Mouse (Mus musculus): Measurements from ENCODE around the gene Tstd2.

Tstd2 gene

DNA sequence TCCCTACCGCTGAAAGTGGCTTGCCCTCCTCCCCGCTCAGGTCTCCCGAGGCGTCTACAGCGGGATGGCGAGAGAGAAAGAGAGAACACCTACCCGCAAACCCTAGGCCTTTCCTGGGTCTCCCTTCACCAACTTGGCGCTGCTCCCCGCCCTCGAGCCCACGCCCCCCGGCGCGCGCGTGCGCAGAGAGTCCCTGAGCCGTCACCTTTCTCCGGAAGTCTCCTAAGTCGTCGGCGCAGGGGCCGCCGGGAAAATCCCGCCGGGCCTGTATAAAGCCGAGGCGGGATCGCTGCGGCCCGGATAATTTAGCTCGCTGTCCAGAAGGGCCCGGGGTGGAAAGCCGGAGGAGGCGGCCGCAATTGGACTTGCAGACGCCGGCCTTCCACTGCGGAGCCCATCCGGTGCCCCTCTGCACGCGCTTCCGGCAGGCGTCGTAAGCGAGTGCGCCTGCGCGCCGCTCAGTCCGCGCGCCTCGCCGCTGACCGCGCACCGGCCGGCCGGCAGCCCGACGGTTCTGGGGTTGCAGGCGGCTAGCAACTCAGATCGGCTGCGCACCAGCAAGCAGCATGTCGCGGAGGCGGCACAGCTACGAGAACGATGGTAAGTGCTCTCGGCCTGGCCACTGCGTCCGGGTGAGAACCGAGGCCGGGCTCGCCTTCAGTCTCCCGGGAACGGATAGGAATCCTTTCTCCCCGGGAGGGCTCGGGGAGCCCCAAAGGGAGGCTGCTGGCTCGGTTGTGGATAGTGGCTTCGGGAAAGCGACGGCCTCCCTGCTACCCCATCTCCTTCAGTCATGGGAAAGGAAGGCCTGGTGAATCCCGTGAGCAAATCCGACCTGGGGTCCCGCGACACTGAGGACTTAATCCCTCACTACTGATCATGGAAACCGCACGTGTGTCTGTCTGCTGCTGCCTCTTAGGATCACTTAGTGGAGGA lies at the start of gene Tstd2, which contains the start of gene Ncbp1:
Tstd2 (minus strand) TSS at position 408 of the 936 bp plus-strand sequence.
Ncbp1 (plus strand) TSS at position 327 of the 936 bp plus-strand sequence.
- under 1% methylated on average over 88 of the region's 90 CpGs for WGBS

- 60% methylated on average over 3 of the region's 3 CpGs for WGBS
These were observed 48.0 kb upstream of the Tstd2 start for GRCm38 (mm10) chr4:46186466-46186865.

GRCm38 (mm10) chr4:46185890-46186289 lies 47.4 kb upstream of the Tstd2 start:
- WGBS = 81% methylated on average over 9 of the region's 9 CpGs

DNA sequence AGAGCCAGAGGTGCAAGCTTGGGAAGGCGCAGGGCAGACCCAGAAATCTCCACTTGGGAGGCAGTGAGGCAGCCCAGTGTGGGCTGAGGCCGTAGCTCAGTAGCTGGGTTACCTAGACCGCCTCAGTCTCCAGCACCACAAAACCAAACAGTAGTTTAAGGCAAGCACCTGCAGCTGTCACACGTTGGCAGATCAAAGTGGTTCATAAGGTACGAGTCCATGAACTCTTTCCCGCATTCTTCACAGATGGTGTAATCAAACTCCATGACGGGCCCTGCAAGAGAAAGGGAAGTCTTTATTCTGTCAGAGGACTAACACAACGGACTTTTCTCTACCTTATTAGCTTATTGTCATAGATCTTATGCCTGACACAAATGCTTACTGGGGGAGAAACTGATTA lies 46.9 kb upstream of the Tstd2 start:
- 75% methylated on average over 8 of the region's 8 CpGs for WGBS

GRCm38 (mm10) chr4:46182181-46182580 lies 43.7 kb upstream of the Tstd2 start:
- WGBS = 89% methylated on average over 7 of the region's 7 CpGs

DNA sequence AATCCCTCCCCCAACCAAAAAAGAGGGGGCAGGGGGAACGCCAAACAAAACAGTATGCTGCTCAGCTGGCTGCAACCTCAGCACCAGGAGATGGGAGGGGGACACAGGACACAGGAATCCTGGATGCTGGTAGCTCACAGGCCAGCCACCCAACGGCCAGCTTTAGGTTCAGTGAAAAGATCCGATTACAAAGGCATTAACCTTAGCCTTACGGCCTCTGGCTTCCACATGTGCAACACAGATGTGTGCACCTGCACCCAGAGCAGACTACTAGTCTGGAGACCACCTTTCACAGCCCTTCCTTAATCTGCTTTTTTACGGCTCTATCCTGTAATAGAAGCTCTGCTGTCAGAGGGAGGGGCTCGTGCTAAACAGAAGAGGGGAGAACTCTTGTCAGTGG lies 42.7 kb upstream of the Tstd2 start:
- WGBS = 83% methylated on average over 6 of the region's 6 CpGs

DNA sequence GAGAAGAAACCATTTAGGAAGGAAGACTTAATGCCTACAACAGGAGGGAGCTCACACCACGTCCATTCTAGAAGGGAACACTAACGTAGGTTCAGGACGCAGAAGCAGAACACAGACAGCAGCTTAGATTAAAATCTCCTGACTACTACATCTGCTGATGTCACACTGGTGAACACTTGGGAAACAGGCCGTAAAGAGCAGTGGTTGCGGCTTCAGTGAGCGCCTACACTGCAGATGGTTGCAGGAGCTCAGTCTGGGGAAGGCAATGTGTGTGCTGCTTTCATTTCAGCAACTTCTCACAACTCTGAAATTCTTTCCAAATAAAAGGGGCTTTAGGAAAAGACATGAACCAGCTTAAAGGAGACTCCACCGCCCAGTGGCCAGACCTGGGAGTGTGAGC lies 39.0 kb upstream of the Tstd2 start:
- 49% methylated on average over 7 of the region's 7 CpGs for WGBS

- 29% methylated on average over 5 of the region's 5 CpGs for WGBS
These were observed 38.5 kb upstream of the Tstd2 start for GRCm38 (mm10) chr4:46177018-46177417.

DNA sequence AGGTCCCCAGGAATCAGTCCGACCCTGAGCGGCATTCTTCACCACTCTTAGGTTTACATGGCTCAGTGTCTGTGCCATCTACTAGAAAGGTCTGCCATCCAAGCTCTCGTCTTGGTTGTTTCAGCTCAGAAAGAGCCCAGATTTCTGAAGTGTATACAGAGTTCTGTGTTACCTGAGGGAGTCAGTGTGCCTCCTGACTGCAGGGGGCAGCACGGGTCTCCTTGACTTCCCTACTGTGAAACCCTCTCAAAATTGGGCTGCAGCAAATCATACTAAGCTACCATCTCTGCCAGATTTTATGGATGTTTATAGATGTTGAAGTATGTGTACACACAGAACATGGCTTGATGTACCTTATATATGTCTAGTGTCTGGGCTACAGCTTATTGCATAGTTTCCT lies 37.8 kb upstream of the Tstd2 start:
- 75% methylated on average over 4 of the region's 4 CpGs for WGBS

- 66% methylated on average over 7 of the region's 7 CpGs for WGBS
These were observed 33.3 kb upstream of the Tstd2 start for GRCm38 (mm10) chr4:46171761-46172160.

- 86% methylated on average over 5 of the region's 5 CpGs for WGBS
These were observed 27.3 kb upstream of the Tstd2 start for GRCm38 (mm10) chr4:46165831-46166230.

DNA sequence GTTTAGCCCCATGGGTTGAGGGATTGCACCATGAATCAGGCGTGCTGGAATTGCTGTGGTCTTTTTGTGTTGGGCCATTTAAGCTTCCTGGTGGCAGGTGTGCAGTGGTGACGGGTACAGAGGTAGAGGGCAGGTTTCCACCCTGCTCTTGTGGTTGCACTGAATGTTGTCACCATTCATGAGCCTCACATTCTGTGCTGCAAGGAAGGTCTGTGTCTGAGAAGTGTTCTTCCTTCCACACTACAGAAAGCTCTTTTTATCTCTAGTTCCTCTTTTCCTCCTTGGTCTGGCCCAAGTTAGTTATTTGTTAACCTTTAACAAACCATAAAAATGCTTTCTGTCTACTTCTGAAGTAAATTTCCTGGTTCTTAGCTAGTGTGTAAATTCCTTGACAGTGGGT lies 25.5 kb upstream of the Tstd2 start:
- 82% methylated on average over 2 of the region's 2 CpGs for WGBS

DNA sequence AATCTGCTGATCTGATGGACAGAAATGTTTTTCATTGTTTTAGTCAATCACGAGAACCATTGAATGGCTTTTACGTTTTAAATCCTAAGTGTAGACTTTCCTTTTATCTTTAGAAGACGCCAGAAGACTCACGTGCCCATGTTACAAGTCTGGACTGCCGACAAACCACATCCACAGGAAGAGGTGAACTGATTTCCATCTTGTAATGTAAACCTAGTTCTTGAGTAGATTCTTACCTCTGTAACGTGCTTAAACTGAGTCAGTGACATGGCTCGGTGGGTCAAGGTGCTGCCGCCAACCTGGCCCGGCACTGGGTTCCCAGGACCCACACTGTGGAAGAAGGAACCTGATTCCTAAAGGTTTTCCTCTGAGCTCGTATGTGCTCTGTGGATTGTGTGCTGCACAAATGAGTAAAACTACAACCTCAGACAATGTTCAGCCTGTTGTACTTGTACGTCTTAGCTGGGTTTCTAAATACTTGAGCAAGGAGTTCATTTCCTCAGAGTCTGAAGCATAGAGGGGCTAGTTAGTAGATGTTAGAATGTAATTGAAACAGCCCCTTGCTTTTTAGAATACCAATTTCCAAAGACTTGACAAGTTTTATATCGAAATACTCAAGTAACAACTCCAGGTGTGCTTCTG lies 13.5 kb upstream of the Tstd2 start:
- 93% methylated on average over 12 of the region's 12 CpGs for WGBS

DNA sequence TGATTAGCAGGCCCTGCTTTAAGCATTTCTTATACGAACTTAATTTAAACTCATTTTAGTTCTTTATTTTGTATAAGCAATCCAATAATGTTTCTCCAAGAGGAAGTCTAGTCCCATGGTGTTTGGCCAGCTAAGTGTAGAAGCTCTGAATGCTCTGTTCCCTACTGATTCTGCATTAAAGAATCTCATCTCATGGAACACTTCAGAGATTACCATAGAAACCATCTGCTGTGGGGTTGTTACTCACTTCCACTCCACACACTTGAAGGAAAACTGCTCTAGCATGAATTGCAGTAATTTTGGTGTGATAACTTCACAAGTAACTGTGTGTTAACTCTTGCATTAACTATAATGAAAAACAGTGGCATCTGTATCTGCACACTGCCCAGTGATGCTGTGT lies 8.4 kb upstream of the Tstd2 start:
- 43% methylated on average over 1 of the region's 1 CpGs for WGBS

DNA sequence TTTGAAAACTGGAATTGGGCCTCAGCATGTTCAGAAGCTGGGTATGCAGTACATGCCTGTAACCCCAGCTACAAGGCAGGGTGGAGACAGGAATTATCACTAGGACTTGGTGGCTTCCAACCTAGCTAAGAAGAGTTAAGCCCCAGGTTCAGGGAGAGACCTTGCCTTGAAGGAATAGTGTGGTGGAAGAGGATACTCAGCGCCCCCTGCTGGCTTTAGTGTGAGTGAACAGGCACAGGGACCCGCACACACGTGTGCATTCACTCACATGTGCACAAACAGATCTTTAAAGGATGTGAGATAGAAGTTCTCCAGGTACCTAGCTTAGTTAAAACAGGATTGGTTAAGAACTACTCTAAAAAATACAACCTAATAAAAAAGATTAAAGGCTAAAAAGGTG lies 5.8 kb upstream of the Tstd2 start:
- WGBS = 74% methylated on average over 3 of the region's 3 CpGs

DNA sequence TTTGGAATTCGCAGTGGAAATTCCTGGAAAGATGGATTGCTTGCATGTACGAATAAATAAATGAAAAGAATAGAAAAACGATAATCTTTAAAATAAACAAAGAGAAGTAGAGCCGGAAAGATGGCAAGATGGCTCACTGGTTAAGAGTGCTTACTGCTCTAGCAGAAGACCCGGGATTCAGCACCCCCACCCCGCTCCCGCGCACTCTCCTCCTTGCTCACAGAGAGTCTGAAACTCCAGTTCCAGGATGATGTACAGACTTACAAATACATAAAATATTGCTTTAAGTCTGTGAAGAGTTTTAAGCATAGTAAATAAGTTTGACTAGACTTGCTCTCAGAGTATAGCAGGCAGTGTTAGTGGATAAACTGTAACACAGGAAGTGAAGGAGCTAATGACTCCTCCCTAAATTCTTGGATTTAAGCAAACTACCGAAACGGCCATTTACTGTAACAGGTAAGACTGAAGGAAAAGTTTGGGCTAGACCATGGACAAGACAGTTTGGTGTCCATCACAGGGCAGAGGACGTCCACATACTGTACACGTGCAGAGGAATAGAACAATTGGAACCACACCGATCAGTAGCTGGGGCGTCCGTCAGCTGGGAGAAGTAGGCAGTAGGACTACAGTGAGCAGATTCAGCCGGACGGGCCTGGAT lies 736 bp downstream of the Tstd2 start:
- 7% methylated on average over 17 of the region's 17 CpGs for WGBS

DNA sequence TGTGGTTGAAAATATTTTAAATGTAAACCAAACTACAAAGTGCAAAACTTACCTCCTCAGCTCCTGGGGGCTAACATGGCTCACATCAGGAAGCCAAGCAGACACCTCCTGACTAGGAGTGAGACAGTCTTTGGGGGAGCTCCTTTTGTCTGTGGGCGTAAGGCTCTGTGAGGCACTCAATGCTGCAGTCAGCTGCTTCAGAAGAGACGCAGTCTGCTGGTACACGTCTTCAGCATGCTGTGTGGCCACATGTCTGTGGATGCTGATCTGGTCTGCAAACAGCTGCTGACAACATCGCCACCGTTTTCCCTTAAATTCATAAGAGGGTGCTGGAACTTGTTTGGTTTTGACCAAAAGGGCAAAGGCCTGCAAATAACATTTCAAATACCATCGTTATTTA lies 6.7 kb downstream of the Tstd2 start:
- WGBS = 67% methylated on average over 6 of the region's 6 CpGs

DNA sequence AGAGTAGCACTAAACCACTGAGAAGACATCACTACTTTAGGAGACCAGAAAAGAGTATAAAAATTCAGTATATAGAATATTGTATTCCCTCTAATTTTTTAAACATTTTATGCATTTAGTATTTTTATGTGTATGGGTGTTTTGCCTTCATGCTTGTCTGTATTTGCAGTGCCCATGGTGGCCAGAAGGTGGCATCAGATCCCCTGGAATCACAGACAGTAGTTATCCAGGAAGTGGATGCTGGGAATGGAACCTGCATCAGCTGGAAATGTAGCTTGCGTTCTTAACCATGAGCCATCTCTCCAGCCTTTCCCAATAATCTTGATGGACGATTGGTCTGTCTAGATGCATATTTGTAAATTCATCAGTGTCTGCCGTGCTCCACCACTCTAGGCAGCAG lies 8.3 kb downstream of the Tstd2 start:
- 72% methylated on average over 3 of the region's 3 CpGs for WGBS

DNA sequence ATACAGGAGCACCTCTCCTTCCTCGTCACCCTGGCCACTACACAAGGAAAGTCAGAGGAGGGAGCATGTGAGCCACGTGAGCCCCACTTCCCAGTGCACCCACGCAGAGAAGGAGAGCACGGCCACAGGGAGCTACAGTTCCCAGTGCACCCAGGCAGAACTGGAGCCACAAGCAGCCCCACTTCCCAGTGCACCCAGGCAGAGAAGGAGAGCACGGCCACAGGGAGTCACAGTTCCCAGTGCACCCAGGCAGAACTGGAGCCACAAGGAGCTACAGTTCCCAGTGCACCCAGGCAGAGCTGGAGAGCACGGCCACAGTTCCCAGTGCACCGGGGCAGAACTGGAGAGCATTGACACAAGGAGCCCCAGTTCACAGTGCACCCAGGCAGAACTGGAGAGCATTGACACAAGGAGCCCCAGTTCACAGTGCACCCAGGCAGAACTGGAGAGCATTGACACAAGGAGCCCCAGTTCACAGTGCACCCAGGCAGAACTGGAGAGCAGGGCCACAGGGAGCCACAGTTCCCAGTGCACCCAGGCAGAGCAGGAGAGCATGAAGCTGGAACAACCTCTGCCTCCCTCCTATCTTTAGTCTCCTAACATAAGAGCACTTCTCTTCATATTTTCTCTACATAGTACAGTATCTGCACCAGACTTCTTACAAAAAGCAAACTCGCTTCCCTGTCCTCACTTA lies 9.0 kb downstream of the Tstd2 start:
- WGBS = 59% methylated on average over 8 of the region's 8 CpGs

DNA sequence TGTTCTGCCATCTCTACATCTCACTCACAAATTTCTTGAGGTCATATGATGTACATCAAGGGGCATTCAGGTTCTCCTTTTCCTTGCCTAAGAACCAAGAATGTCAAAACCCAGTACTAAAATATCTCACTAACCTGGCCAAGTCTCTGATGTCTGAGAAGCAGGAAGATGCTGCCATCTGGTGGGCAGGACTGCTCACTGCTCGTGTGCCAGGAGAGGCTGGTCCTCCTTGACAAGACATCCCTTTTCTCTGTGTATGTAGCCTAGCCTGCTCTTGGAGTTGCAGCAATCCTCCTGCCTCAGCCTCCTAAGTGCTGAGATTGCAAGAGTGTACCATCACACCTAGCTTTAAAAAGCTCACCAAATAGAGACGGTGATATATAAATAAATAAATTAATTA lies 12.0 kb downstream of the Tstd2 start:
- WGBS = 37% methylated on average over 2 of the region's 2 CpGs

DNA sequence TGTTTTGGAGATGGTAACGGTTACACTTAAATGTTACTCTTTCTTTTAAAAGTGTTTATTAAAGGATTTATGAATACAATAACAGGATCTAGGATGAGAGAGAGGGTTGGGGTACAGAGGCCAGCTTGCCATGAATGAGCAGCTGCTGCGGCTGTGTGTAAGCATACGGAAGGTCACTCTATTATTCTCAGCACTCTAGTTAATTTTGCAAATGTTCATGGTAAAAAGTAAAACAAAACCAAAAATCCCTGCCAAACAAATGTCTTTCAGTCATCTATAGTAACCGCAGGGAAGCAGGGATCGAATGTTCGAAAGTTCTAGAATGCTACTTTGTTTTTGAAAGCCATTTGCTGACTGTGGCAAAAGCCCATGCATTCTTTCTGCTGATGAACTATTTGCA lies 15.1 kb downstream of the Tstd2 start:
- WGBS = 84% methylated on average over 6 of the region's 6 CpGs

DNA sequence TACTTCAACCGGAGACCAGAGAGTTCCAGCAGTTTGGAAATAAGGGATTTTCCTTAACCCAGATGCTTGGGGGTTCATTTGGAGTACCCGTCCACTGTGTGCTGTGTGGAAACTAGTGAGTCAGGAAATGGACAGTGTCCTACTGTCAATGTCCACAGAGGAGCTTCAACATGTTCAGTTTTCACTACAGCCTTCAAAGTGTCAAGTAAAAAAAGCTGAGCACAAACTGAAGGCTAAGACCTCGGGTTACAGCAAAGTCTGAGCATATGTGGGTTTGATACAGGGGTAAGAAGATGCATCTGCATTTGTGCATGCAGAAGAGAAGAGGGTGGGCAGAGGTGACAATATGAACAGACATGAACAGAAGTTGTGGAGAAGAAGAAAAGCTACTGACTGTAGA lies 17.7 kb downstream of the Tstd2 start:
- WGBS = 68% methylated on average over 3 of the region's 3 CpGs

All from cerebral cortex, adult 2 months (tissue).